Mouse (Mus musculus): Measurements from ENCODE around the gene Gm28374.
A peak's percentile ranks its signal among the peaks of the same experiment; 100 is the strongest.

Gm28374 gene

DNA sequence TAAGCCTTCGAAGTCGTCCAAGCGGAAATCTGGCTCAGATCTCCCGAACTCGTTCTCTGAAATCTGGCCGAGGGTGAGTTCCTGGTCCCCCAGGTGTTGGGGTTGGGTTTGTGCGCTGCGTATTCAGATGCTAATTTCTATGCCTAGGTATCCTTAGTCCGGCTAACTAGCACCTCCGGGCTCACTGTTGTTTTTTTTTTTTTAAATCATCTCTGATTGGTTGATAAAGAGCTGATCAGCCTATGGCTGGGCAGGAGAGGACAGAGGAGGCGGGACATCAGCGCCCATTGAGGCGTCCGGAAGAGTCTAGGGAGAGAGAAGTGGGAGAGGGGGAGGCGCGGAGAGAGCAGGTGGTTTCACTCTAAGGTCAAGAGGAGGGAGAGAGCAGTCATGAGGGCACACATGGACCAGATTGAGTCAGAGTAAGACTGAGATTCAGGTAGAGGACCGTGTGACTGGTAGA lies 3.4 kb upstream of the Gm28374 start:
- peak; percentile 86 for DNase-seq (ENCODE audit: low spot score)

DNA sequence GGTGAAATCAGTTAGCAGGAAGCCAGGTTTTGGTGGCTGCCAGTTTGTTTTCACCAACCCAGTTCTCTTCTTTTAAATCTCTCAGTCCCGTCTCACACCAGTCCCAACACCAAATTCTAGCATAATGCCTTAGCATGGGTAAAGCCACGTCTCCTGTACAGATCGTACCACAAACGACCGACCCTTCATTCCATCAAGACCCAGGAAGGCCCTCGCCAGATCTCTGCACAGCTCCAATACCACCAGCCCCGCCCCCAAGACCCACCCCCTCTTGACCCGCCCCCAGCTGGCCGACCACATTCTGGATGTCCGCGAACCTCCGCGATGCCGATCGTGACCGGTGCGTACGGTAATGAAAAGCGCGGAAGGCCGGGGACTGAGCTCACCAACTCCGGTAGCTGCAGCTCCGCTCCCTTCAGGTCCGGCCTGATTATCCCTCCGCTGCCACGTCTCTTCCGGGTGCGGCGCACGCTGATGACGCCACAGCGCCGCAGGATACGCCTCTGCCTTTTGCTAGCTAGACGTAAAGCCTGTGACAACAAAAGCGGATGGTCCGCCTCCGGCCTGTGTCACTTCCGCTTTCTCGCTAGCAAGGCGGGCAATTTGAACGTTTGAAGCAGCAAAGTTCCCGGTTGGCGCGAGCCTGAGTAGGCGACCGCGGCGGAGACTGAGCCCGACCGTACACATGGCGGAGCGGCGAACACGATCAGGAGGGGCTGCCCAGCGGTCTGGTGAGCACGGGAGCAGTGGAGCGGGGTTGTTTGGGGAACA lies 2.6 kb upstream of the Gm28374 start, which contains the start of the genes Zfpl1 and Cdca5:
TSS of gene Zfpl1 (minus strand) at position 479 of the 771 bp plus-strand sequence.
TSS of gene Cdca5 (plus strand) at position 506 of the 771 bp plus-strand sequence.
- peak; percentile 95 for DNase-seq (ENCODE audit: low spot score)

- DNase-seq (ENCODE audit: low spot score) = no peak
Measured at GRCm38 (mm10) chr19:6079983-6080480, 2.0 kb downstream of the Gm28374 start, which contains the start of gene Tmem262. Gene Tmem262 (plus strand): TSS chr19:6080033.

DNA sequence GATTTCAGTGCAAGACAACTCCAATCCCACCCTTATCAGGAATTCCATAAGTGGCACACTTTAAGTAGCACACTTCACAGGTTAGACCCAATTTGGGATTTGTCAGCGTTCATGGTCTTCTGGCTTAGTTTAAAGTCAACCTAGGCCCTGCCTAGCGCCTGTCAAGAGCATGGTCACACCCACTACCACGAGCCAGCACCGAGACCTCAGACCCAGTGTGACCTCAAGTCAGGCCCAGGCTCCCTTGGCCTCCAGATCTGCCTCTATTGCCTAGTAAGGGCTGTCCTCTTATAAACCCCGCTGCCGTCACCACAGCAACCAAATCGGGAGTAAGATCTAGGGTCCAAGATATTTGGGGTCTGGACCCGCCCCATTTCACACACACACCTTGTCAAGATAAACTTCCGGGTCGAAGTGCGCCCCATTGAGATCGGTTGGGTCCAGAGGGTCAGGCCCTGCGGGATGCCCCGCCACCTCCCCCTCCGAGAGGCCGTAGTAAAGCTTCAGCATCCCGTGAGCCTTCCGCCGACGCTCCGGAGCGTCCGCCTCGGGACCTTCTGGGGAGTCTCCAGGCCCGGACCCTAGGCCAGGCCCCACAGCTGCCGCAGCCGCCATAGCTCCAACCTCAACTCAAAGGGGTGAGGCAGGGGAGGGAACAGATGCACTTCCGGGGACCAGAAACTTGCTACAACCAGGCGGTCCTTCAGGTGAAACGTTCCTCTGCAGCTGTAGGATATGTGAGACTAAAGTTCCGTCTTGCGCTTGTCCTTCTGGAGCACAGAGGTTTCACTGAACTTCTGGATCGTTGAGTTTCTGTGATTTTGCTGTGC lies 5.3 kb downstream of the Gm28374 start, which contains the start of gene Vps51:
TSS of gene Vps51 (minus strand) at position 668 of the 830 bp plus-strand sequence.
- DNase-seq (ENCODE audit: low spot score) = peak; percentile 91

DNA sequence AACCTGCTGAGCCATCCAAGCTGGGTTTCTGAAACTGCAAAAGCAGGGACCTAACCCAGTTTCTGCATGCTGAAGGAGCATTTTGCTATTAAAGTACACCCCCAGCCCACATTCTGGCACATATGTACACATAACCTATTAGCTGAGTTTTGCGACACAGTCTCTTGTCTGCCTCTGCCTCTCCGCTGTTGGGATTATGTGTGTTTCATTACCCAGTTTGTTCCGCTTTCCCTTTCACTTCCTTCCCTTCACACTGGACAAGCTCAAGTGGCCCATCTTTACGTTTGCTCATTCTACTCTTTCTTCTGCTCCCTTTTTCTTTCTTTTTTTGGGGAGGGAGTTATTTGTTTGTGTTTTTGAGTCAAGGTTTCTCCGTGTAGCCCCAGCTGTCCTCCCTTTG lies 8.2 kb downstream of the Gm28374 start:
- no peak for DNase-seq (ENCODE audit: low spot score)

- DNase-seq (ENCODE audit: low spot score) = no peak
Measured at GRCm38 (mm10) chr19:6071261-6071660, 10.8 kb downstream of the Gm28374 start.

DNA sequence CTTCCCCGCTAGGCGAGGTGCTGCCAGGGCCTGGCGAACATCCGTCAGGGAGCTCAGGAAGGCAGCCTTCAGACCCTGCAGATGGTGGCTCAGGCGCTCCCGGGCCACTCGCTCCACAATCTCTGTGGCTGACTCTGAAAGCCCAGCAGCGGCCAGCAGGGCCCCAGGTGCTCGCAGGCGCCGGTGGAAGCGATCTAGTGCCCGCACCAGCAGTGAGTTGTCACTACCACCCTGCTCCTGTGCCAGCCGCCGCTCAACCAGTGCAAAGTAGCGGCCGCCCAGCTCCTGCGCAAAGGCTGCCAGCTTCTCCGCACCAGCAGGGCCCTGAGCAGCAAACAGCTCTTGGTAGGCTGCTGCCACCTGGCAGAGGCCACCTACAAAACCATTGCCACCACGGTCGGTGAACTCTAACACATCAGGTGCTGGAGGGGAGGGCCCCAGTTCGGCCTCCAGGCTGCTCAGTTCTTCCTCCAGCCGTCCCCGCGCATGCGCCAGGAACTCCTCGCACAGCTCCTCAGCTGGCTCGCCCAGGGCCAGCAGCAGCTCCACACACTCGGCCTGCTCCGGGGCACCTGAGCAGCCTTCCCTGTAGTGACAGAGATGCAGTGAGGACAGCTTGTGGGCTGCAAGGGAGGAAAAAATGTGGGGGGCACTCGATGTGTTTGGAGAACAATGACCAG lies 11.3 kb downstream of the Gm28374 start:
- no peak for DNase-seq (ENCODE audit: low spot score)

DNA sequence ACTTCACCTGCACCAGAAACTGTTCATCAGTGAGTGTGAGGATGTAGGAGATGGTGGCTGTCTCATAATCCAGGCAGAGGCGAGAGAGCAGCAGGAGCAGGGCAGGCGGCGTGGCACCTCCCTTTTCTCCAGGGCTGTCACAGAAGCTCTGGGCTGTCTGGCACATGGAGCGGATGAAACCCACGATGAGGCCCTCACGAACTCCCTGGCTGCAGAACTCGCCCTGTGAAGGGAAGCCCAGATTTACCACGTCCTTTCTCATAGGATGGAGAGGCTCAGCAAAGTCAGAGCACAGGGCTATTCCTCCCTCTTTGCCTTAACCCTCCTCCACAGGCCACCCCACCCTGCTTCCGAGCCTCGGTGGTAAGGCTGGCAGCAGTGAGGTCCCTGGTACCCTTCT lies 12.2 kb downstream of the Gm28374 start:
- DNase-seq (ENCODE audit: low spot score) = no peak

DNA sequence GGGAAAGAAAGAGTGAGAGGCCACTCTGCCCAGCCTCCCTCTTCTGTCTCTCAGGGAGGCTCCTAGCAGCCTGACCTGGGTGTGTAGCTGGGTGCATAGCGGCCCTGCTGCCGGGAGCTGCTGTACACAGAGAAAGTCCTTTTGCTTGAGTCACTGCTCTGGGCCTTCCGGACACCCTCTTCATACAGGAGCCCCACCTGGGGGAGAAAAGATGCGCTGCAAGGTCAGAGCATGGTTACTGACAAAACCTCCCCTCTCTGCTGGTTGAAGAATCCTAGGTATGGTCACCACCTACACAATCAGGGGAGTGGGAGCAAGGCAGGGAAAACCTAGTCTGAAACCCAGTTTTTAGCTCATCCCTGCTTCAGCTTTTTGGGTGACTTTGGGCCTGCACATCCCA lies 13.1 kb downstream of the Gm28374 start:
- no peak for DNase-seq (ENCODE audit: low spot score)

GRCm38 (mm10) chr19:6067724-6068415 lies 14.2 kb downstream of the Gm28374 start, which contains the start of gene Tm7sf2:
Gene Tm7sf2 (minus strand): TSS chr19:6068373.
- DNase-seq (ENCODE audit: low spot score) = peak; percentile 93

DNA sequence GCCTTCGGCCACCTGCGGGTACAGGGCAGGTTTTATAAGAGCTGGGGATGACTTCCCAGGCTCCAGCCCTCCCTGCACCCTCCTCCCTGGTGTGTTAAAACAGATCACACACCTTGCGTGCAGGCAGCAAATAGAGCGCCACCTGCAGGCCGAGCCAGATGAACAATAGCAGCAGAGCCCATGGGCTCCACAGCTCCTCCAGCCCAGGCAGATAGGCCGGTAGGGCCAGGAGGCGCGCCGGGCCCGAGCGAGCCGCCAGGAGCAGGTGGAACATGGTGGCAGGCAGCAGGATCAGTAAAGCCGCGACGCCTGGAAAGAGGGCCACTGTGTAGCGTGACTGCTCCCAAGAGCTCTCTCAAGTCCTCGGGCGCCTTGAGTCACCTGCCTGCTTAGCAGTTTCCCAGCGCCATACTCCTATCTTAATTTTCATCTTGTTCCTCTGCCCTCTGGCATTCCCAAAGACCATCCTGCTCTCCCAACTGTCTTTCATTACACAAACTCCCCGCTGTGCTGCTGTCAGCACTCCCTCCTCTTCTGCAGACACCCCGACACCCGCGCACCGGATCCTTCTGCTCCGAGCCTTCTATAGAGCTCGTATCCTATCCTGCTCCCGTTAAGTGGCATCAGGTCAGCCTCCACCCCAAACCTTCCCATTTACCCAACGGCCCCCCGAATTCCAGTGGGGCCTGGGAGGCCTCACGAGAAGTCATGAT lies 14.9 kb downstream of the Gm28374 start:
- DNase-seq (ENCODE audit: low spot score) = peak; percentile 83

GRCm38 (mm10) chr19:6066571-6066970 lies 15.5 kb downstream of the Gm28374 start:
- no peak for DNase-seq (ENCODE audit: low spot score)

GRCm38 (mm10) chr19:6063081-6063480 lies 19.0 kb downstream of the Gm28374 start:
- no peak for DNase-seq (ENCODE audit: low spot score)

DNA sequence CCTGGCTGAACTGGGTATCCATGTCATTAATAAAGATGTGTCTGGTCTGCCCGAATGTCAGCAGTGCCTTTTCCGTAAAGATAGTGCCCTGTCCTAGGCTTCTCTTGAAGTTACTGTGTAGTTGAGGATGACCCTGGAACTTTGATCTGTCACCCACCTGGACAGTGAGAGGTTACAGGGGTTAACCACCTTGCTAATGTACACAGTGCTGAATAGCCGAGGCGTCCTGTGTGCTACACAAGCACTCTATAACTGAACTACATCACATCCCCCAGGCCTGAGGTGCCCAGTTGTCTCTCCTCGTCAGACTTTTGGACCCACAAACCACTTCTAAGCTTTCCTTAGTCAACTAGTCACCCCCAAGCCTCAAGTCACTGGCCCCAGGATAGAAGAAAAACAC lies 19.6 kb downstream of the Gm28374 start:
- DNase-seq (ENCODE audit: low spot score) = peak; percentile 71

DNA sequence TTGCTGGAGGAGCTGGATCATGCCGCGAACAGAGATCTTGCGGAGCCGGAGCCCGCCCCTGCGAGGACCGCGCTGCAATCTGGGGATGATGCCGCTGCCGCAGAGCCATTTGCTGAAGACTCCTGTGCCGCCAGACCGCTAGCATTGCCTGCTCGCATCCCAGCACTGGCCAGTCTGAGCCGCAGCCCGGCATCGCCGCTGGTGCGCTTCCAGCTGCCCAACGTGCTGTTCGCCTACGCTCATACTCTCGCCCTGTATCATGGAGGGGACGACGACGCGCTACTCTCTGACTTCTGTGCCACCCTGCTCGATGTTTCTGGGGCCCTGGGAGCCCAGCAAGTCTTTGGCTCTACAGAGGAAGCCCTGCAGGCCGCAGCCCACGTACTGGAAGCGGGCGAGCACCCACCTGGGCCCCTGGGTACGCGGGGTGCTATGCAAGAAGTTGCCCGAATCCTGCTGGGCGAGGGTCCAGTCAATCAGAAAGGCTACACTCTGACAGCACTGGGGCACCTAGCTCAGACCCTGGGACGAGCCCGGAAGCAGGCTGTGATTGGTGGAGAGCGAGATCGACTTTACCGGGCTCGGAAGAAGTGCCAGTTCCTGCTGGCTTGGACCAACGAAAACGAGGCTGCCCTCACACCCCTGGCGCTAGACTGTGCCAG lies 20.3 kb downstream of the Gm28374 start:
- peak; percentile 51 for DNase-seq (ENCODE audit: low spot score)

- peak; percentile 92 for DNase-seq (ENCODE audit: low spot score)
Measured at GRCm38 (mm10) chr19:6061021-6061533, 21.0 kb downstream of the Gm28374 start, which contains the start of gene Znhit2. Gene Znhit2 (plus strand): TSS chr19:6061192.

DNA sequence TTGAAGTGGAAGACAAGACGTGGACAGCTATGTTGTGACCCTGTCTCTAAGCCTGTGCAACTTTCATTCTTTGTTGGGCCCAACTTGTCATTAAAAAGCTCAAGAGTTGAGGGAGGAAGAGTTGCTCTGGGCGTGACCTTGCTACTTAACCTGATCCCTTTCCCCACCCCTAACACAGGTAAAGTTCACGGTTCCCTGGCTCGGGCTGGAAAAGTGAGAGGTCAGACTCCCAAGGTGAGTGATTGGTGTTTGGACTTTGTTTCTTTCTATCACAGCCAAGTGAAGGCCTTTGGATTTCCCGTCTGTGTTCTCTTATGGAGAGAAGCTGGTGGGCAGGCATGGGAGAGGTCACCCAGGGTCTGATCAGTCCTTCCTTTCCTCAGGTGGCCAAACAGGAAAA lies 23.1 kb downstream of the Gm28374 start:
- DNase-seq (ENCODE audit: low spot score) = peak; percentile 57

DNA sequence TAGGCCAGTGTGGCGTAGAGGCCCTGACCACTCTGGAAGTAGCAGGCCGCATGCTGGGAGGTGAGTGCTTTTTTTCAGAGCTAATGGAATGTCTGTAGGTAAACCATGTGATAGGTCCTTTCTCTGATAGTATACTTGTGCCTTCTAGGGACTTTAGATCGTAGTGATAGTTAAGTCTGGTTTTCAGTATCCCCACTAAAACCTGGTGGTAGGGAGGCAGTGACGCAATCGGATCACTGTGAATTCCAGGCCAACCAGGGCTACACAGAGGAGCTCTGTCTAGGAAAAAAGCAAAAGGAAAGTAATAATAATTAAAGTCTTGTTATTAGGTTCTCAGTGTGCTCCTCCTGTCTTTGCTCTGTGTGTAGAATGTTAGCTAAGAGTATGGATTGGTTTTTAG lies 23.5 kb downstream of the Gm28374 start:
- no peak for DNase-seq (ENCODE audit: low spot score)

GRCm38 (mm10) chr19:6057313-6058096 lies 24.6 kb downstream of the Gm28374 start, which contains the start of the genes Mrpl49 and Fau:
Gene Mrpl49 (minus strand): TSS chr19:6057785.
Gene Fau (plus strand): TSS chr19:6057844.
- peak; percentile 97 for DNase-seq (ENCODE audit: low spot score)
